In the genomic region with DNA sequence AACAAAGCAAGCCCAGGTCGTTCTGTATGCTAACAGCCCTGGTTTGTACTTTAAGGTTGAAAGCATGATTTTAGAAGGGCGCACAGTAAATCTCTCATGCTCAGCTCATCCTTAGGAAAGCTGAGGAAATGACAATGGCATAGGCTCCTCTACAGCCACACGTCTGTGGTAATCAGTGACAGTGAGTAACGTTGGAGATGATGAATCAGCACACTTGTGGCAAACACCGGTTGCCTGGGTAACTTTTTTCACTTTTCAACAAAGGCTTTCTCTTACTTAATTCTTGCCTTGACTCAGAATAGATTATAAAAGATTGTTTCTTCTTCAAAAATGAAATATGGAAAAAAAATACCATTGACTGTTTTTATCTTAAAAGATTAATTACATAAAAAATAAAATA, we compare ENCODE assay signal across 11 mouse cellular contexts.
DNase-seq lines count a peak whose midpoint lies in the region; ATAC-seq lines count a peak whose summit lies in the region.
"Had no signal": no experiment of that assay in that cellular context is flagged by ENCODE, and none has a peak within 500 bp of the region (broad histone marks: within the 10 kb centered on the region; RNA-seq: fewer than 3 reads in every experiment).

No protein-coding gene starts in this region.

- peak; percentile 80 for ATAC-seq in megakaryocyte, adult 5-6 weeks (ENCODE audit: poor library complexity, severe bottlenecking)
- ATAC-seq: forebrain, embryonic 15.5 days had no signal

- peak; percentile 5 for DNase-seq in adrenal gland, postnatal 10 days
- DNase-seq in adrenal gland, postnatal 25 days = no peak
- peak; percentile 74 for DNase-seq in Muller cell, postnatal 12 days (ENCODE audit: inconsistent ontology term)
- peak; percentile 18 for DNase-seq in fibroblast of lung, adult 2 months (ENCODE audit: low read depth)
- DNase-seq in heart, adult 9 months (ENCODE audit: low spot score in 2 of 2) = no peak
- no peak for DNase-seq in left cerebral cortex, adult 9 months (ENCODE audit: low spot score in 2 of 2)
- DNase-seq in natural killer cell, adult 2 months (ENCODE audit: low spot score in 2 of 2) = no peak
- DNase-seq: gastrocnemius, postnatal 10 days; lung, postnatal 4 days had no signal

Comparison
In these comparisons a context has a peak if more than half of its experiments do, and no peak if none do; other contexts are left out.
1. DNase-seq: peak in adrenal gland, postnatal 10 days (single experiment), Muller cell, postnatal 12 days (single experiment) and fibroblast of lung, adult 2 months (single experiment); none in adrenal gland, postnatal 25 days (single experiment), heart, adult 9 months (0 of 2), left cerebral cortex, adult 9 months (0 of 2) and natural killer cell, adult 2 months (0 of 2).